Mouse (Mus musculus): ENCODE measurements around the gene Eif3f.
A peak's percentile ranks its signal among the peaks of the same experiment; 100 is the strongest.

Gene Eif3f

GRCm38 (mm10) chr7:108933794-108934731, at the start of gene Eif3f:
Gene Eif3f (plus strand): TSS chr7:108934417.
- DNase-seq: peak; percentile 86 to 89

- no peak for DNase-seq
These were observed 49.3 kb upstream of the Eif3f start, which contains the start of gene Olfr518 for GRCm38 (mm10) chr7:108884906-108885305. Gene Olfr518 (minus strand): TSS chr7:108885006.

- no peak for DNase-seq
These were observed 39.9 kb upstream of the Eif3f start, which contains the start of gene Olfr519 for GRCm38 (mm10) chr7:108894320-108894719. Gene Olfr519 (minus strand): TSS chr7:108894420.

- no peak for DNase-seq
These were observed 30.2 kb upstream of the Eif3f start for GRCm38 (mm10) chr7:108903969-108904368.

GRCm38 (mm10) chr7:108927043-108927442, 7.2 kb upstream of the Eif3f start:
- DNase-seq: no peak

GRCm38 (mm10) chr7:108928280-108929188, 5.7 kb upstream of the Eif3f start:
- no peak for DNase-seq

- no peak for DNase-seq
These were observed 4.4 kb upstream of the Eif3f start, which contains the start of gene Nlrp10 for GRCm38 (mm10) chr7:108929726-108930393. Gene Nlrp10 (minus strand): TSS chr7:108930178.

GRCm38 (mm10) chr7:108934836-108935235, 619 bp downstream of the Eif3f start:
- DNase-seq: no peak

- DNase-seq: no peak
These were observed 1.2 kb downstream of the Eif3f start for GRCm38 (mm10) chr7:108935411-108935810.

- DNase-seq: no peak
These were observed 2.4 kb downstream of the Eif3f start for GRCm38 (mm10) chr7:108936591-108936990.

- DNase-seq: no peak
These were observed 7.2 kb downstream of the Eif3f start for GRCm38 (mm10) chr7:108941466-108941865.

- DNase-seq: peak in 1 of 2 experiments; percentile 31
These were observed 9.8 kb downstream of the Eif3f start for GRCm38 (mm10) chr7:108944002-108944401.

- no peak for DNase-seq
These were observed 14.4 kb downstream of the Eif3f start for GRCm38 (mm10) chr7:108948611-108949010.

- no peak for DNase-seq
These were observed 15.1 kb downstream of the Eif3f start for GRCm38 (mm10) chr7:108949301-108949700.

- DNase-seq: peak; percentile 31 to 42
These were observed 16.1 kb downstream of the Eif3f start, which contains the start of gene Tub for GRCm38 (mm10) chr7:108950312-108950761. Gene Tub (plus strand): TSS chr7:108950338.

- DNase-seq: peak in 1 of 2 experiments; percentile 16
These were observed 16.6 kb downstream of the Eif3f start for GRCm38 (mm10) chr7:108950762-108951331.

GRCm38 (mm10) chr7:108952801-108953200, 18.6 kb downstream of the Eif3f start:
- no peak for DNase-seq

- peak in 1 of 2 experiments; percentile 43 for DNase-seq
These were observed 20.0 kb downstream of the Eif3f start for GRCm38 (mm10) chr7:108954185-108954584.

- no peak for DNase-seq
These were observed 23.5 kb downstream of the Eif3f start for GRCm38 (mm10) chr7:108957734-108958133.

GRCm38 (mm10) chr7:108965968-108966367, 31.8 kb downstream of the Eif3f start:
- DNase-seq: no peak

- peak in 1 of 2 experiments; percentile 27 for DNase-seq
These were observed 32.6 kb downstream of the Eif3f start for GRCm38 (mm10) chr7:108966742-108967362.

Measured in spleen, adult 18-20 months (tissue).